Mouse (Mus musculus) left cerebral cortex, adult 11 months (tissue): ENCODE measurements around the gene Elk4.

ENCODE experiments used
- DNase-seq: peaks from one replicate; pipeline ENCODE4 v3.0.0; 2022; ENCODE audit warnings: low spot score

The Elk4 gene

GRCm38 (mm10) chr1:132067261-132068255 is 60.2 kb downstream of the Elk4 start, which contains the start of gene Mfsd4a:
Gene Mfsd4a, minus strand, starts transcription at chr1:132068062.
- no peak for DNase-seq

GRCm38 (mm10) chr1:132069436-132069835 is 62.0 kb downstream of the Elk4 start:
- no peak for DNase-seq

DNA sequence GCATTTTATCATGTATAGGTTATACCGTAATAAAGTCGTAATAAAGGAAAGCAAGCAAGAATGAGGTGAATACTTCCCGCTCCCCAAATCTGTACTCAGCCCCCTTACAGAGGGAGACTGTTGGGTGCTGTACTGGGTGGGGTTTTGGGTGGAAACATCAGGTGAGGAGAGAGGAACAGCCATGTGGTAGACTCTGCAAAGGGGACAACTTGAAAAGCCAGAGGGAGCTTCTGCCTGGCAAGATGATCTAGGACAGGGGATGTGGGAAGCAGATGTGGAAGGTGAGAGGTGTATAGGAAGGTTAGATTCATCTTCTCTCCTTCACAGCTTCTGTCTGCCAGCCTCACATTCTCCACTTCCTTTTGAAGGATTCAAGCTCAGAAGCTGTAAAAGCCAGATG is 63.3 kb downstream of the Elk4 start:
- no peak for DNase-seq

GRCm38 (mm10) chr1:132075576-132075975 is 68.2 kb downstream of the Elk4 start:
- DNase-seq, result no peak

- DNase-seq, result no peak
These were observed 71.0 kb downstream of the Elk4 start for GRCm38 (mm10) chr1:132078413-132078812.
